Mouse (Mus musculus) brain, adult 2 months (tissue): Measurements from ENCODE around the gene Nfat5.
A peak's percentile ranks its signal among the peaks of the same experiment; 100 is the strongest.

Experiments
- DNase-seq: peaks from one replicate; pipeline ENCODE4 v3.0.0; 2011; ENCODE audit warnings: low read depth, low spot score

The Nfat5 gene

DNA sequence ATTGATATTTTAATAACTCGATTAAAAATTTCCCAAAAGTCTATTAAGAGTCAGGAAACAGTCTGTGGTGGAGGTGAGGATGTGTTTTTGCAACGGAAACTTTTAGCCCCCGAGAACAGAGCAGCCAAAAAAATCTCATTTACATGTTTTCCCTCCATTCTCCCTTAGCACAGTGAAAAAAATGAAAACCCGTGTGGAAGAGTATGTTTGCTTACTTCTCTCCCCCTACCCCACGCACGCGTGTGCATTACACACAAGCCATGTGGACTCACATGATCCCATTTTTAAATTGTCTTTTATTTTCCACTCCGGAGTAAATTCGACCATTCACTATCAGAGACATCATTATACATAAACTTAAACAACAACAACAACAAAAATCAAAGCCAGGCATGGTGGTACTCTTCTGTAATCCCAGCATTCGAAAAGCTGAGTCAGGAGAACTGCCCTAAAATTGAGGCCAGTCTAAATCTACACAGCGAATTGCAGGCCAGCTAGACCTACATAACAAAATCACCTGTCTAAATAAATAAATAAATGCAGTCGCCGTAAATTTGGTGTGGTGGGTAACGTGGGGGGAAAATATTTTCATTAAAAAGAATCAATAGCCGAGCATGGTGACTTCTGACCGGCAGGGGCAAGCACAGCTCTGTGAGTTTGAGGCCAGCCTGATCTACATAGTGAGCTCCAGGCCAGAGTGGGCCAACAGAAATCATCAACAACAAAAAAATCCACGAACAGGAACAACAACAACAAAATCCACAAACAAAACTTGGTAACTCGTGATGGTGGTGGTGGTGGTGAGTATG lies 947 bp upstream of the Nfat5 start:
- DNase-seq: peak; percentile 26

DNA sequence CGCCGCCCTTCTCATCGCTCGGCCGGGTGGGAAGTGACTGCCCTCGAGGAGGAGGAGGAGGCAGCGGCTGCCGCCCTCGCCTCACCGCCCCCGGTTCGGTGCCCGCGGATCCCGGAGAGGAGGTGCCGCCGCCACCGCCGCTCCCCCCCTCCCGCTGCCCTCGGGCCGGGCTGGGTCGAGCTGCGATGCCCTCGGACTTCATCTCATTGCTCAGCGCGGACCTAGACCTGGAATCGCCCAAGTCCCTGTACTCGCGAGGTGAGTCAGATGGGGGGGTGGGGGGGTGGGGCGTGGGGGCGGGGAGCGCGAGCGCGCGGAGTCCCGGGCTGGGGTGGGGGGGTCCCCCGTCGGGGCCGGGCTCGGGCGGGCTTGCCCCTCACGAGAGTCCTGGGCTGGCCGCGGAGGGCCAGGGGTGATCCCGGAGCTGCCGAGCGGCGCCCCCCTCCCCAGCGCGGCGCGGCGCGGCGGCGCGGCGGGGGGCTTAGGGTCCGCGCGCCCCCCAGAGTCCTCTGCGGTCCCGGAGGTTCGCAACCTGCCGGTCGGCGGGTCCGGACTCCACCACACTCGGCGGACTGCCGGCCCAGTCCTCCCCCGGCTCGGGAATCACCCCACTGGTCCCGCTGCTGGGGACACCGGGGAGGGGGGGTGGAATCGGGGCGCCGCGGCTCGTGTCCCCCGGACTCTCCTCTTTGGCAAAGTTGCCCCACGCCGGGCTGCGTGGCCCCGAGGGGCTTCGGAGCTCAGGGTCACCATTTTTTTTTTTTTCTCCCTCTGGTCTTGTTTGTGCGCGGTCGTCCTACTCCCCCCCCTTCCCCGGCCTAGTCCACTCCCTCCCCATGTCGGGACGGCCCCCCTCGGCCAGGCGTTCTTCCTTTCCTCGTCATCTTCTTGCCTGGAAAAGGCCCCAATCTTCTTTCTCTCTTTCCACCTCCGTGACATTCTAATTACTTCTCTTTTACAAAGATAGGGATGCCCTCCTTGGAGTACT lies 665 bp downstream of the Nfat5 start:
- peak; percentile 66 for DNase-seq

DNA sequence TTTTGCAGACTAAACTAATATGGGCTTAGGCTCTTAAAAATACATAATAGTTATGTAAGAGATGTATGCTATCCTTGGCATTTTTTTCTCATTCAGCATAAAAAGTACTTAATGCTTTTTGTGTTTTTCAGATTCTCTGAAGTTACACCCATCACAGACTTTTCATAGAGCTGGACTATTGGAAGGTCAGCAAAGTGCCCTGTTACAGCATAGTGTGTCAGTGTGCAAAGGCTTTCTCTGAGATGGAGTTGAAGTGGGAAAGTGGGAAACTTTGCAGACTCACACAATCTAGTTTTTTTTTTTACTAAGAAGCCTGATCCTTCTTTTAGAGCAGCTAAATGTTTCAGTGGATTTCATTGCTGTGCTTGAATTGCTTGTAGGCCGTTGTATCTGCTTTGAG lies 2.2 kb downstream of the Nfat5 start:
- DNase-seq: no peak

DNA sequence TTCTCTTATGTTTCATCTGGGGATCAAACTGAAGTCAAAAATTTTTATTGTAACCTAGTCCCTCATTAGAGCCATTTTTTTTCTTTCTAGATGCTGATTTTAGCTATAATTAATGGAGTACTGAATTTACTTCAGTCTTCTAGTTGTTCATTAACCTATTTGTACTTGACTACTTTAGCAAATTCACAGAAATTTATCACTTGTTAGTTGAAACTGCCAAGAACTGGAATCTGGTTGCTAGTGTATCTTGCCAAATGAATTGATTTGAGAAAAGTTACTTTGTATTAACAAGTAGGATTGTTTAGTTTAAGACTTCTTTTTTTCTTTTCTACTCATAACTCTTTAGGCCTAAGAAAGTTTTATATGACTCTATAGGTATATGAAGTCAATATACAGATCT lies 18.6 kb downstream of the Nfat5 start:
- no peak for DNase-seq

DNA sequence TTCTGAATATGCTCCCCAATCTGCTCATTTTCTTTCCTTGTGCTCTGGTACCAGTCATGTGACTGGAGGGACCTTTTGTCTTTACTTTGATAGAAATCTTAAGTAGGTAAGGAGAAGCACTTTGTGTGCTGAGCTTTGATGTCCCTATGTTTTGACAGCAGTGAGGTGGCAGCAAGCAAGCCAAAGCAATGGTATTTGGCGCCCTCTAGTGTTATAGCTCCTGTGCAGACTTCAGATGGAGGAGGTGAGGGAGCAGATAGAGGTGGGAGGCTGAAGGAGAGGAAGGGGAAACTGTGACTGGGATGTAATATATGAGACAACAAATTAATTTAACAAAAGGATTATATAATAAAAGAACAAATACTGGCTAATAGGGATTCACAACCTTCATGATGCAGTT lies 30.9 kb downstream of the Nfat5 start:
- peak; percentile 94 for DNase-seq

DNA sequence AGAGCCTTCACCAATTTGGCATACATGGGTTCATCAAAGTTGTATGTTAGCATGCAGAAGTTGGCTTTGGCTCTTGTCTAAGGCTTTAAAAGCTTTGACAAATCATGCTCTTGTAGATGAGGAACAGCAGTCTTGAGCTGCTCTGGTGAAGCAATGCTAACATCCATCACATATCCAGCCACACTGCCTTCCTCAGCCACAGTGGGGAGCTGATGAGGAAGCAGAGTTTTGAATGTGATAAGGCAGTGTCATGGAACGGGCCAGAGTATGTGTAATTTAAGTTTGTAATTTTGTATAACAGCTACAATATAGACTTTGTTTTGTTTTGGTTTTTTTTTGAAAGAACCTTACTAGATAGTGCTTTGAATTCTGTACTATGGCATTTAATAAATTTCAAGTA lies 36.3 kb downstream of the Nfat5 start:
- peak; percentile 22 for DNase-seq

DNA sequence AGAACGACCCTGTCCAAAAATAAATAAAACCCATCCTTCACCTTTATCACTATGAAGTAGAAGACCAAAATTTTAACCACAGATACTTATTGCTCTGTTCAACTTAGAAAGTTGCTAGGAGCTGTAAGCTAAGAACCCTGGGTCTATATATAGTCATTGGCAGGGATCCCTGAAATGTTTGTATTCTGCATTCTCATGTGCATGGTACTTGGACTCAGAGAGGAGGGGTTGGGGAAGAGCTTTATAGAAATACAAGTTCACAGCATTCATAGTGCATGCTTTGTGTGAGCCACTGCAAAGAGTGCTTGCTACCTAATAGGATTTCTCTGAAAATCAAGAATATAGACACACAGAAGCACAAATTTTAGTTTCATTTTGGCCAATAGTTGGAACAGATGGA lies 43.2 kb downstream of the Nfat5 start:
- DNase-seq: peak; percentile 61

DNA sequence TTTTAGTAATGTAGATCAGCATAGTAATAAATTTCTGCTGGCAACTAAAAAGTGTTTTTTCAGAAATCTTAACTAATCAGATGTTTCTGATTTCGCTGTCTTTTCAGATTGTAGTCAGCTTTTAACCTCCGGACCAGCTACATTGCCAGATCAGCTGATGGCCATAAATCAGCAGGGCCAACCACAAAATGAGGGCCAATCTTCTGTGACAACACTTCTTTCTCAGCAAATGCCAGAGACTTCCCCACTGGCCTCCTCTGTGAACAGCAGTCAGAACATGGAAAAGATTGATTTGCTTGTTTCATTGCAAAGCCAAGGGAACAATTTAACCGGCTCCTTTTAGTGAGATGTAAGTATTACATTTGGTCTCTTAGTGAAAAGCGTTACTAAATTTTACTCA lies 77.0 kb downstream of the Nfat5 start:
- no peak for DNase-seq

DNA sequence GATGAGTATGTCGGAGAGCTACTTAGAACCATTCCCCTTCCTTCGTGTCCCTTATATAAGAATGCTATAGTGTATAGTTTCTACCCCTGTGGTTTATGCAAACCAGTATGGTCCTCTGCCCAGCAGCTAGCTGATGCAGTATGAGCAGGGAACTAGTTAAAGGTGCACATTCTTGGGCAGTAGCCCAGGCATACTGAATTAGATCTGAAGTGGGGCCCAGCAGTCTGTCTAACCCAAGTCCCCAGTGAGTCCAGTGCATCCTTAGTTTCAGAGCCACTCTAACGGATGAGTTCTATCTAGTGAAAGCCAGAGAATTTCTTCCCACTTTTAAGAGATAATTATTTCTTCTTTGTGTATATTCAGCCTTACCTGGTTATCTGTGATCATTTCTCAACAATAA lies 84.1 kb downstream of the Nfat5 start:
- DNase-seq: no peak

DNA sequence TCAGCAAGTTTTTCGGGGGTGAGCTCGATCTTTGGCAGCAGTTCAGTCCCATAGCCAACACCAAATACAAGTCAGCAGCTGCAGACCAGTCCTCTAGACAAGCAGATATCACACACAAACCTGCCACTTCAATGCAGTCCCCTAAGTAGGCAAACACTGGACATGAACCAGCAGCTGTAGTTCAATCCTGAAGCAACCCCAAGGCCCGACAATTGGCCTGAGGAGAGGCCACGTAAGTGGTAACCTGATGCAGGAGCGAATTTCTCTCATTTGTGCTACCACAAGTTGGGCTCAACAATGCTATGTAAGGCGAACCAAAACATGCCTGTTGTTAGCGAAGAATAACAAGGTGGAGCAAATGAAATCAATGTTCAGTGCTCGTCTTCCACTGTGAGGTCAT lies 87.5 kb downstream of the Nfat5 start:
- no peak for DNase-seq

DNA sequence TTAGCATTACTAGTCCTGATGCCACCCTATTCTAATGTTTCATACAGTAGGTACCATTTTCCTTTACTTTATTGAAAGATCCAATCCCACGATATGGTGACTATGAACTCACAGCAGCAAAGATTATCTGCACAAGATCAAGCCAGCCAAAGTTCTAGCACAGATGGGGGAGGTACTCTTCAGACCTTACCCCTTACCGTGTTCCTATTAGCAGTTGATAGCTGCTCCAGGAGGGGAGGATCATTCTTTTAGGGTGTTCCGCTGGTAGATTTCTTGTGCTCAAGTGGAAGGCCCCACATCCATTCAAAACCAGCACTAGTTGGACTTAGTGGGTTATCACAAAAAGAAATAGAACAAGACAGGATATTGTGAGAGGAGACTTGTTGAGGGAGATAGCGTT lies 88.4 kb downstream of the Nfat5 start:
- no peak for DNase-seq

DNA sequence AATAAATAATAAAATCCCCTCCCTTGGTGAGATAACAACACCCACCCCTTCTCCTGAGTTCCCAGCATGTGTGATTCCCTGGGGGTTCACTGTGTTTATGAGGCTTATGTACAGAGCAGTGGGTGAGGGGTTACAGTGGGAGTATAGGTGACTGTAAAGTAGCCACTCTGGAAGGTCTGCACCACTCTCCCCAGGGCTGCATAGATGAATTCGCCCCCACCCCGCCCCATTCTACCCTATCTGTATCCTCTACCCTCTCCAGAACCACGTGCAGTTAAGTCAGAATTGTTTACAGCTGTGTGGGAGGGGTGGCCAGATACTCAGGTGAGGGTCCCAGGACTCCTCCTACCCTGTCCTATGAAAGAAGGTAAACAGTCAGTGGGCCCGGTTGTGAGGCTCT lies 89.6 kb downstream of the Nfat5 start:
- DNase-seq: no peak

DNA sequence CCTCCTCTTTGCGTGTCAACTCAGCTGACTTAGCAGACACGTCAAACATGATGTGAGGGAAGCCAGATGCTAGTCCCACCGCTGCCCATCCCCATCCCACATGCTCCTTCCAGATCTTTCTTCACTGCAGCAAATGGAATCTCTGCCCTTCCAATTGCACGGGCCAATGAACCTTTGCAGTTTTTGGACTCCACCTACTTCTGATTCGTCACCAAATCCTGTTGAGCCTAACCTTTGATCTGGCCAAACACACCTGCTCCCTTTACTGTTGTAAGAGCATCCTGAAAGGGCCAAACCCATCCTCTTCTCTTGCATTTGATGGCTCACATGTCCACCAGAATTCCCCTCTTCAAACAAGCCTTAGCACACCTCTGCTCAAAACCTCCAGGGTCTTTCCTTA lies 91.4 kb downstream of the Nfat5 start:
- DNase-seq: no peak

DNA sequence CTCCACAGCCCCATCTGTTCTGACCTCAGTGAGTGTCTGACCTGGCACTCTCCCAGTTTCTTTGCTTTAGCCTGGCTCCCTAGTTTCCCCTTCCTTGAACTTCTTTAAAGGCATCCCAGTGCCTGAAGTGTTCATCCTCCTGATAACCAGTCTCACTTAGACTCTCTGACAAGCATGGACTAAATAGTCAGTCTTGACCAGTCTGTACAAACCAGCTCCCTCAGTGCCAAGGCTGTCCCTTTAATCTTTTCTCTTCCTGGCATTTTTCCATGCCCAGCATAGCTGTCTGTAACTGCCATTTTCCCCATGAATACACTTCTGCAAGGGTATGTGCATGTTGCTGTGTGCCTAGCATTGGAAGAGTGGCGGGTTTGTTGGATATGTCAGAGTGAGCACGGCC lies 91.8 kb downstream of the Nfat5 start:
- no peak for DNase-seq

DNA sequence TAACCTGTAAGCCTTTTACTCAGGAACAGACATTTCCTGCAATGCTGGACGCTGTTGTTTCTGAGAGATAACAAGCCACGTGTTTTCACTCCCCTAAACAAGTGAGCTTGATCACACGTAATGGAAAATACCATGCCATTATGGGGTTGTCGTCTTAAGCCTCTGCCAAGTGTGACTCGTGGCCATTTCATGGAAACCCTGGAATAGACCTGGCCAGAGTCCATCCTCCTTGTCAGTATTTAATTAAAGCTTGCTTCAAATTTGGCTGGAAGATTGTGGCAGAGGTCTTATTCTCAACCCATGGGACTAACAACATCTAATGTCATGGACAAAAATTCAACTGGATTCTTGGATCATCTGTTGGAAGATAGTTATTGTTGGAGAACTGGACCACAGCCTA lies 92.9 kb downstream of the Nfat5 start:
- DNase-seq: no peak

DNA sequence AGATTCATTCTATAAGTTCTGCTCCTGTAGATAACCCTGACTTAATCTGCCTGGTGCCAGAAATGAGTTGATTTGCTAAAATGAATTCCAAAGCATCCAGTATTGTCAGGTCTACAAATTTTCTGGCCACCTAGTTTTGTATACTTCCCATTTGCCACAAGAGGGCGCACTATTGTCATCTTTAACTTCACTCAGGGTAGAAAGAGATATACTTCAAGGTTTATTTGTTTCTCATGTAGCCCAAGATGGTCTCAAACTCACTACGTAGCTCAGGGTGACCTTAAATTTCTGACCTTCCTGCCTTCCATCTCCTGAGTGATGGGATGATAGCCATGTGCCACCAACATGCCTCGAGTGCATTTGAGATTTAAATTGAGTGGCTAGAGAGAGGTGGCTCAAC lies 93.4 kb downstream of the Nfat5 start:
- peak; percentile 72 for DNase-seq

DNA sequence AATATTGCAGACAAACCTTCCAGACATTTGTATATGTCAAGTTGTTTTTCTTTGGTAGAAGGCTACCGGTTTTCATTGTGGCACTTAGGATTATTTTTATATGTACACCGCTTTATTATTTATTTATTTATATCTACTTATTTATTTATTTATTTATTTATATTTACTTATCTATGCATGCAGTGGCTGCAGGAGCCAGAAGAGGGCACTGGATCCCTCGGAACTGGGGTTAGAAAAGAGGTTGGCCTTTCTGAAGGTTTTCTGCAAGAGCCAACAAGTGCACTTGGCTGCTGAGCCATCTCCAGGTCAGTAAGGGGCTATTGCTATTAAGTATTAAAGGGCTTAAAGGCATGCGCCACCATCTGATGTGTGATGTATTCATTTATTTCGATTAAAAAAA lies 94.6 kb downstream of the Nfat5 start:
- peak; percentile 71 for DNase-seq

DNA sequence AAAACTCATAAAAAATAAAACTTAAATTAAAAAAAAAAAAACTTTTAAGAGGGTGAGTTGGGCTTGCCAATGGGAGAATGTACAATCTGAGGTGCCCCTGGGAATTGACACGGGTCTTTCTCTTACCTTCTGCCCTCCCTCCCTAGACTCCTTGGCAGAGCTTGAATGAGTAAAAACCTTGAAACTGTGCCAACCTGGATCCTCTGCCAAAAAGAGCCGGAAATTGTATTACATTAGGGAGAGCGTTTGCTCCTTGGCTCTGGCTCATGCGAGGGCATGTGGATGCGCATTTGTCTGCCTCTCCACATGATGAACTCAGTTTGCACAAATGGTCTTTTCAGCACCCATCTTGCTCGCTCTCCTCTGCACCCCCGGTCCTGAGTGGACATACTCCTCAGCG lies 96.3 kb downstream of the Nfat5 start:
- DNase-seq: peak; percentile 70

DNA sequence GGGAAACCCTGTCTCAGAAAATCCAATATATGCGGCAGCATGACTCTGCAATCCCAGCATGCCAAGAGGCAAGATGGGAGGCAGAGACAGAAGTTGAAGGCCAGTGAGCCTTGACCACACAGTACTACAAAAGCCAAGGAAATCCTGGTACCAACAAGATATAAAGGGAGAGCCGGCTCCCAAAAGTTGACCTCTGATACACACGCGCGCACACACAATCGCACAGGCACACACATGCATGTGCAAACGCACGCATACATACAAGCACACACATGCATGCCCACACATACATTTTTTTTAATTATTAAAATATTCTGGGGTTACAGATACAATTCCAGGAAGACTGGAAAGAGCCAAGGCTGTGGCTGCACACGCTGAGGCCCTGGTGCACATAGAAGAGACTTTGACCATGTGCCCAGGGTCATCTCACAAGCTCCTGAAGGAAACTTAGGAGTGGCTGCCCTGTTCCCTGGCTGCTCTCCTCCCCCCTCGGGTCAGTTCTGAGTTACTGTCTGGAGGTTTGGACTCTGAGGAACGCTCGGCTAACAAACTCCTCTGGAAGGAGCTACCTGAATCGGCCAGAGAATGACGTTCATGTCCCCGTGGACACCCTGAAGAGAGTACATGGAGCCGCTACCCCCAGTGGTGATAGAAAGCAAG lies 97.3 kb downstream of the Nfat5 start:
- no peak for DNase-seq

DNA sequence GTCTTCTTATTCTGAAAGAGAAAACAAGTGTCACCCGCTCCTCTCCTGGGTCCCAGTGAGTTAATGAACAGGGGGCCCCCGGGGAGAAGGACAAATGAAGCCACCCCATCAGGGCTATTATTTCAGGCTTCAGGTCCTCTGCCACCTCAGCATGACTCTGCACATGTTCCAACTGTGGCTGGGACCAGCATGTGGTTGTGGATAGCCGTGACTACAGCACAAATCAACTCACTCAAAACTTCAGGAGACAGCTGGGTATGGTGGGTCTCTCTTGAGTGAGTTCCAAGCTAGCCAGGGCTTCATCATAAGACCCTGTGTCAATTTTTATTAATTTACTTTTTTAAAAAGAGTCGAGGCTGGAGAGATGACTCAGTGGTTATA lies 97.9 kb downstream of the Nfat5 start:
- DNase-seq: no peak

DNA sequence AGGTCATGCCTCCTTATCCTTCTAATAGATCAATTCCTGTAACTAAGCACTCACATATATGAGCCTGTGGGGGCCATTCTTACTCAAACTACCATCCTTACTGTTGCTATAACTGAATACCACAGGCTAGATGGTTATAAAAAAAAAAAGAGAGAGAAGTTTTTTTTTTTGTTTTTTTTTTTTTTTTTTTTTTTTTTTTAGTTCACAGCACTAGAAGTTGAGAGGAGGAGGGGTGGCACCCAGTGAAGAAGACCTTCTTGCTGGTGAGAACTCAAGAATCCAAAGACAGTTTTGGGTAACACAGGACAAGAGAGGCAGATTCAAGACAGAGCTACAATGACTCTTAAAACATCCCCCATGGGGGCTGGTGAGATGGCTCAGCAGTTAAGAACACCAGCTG lies 102.1 kb downstream of the Nfat5 start:
- no peak for DNase-seq

DNA sequence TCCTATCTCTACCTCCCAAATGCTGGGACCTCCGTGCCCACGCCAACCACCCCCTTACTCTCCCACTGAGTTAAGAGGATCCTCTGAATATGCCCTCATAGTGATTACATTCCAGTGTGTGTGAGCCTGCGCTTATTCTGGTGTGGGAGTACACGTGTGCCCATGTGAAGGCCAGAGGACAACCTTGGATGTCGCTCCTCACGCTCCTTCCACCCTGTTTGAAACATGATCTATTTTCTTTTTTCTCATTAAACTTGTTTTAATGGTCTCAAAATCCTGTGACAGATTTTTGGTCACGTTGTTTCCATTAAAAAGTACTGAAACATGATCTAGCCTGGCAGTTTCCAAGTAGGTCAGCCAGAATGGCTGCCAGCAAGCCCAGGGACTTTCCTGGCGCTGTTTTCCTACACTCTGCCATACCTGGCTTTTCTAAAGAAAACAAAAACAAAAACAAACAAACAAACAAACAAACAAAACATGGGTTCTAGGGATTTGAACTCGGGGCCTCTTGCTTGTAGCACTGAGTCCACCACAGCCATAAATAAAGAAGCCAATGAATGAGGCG lies 102.9 kb downstream of the Nfat5 start:
- DNase-seq: peak; percentile 27
